Mouse (Mus musculus) bone marrow macrophage, adult 2 months (primary cell): ENCODE results near the gene Trim15.
"Not testable (repeated sequence)": the region's sequence is repeated elsewhere in the genome, so short reads cannot be mapped to it uniquely, and the experiment has no call there.

ENCODE experiments used
- CTCF ChIP-seq: IDR thresholded peaks from 2 replicates; pipeline ENCODE4 v1.5.1; 2012; ENCODE audit warnings: low read depth, mild to moderate bottlenecking, low read length, moderate library complexity
- POLR2A ChIP-seq: IDR thresholded peaks from 2 replicates; pipeline ENCODE4 v1.6.1; 2012; ENCODE audit warnings: mild to moderate bottlenecking, low read depth, low read length, borderline replicate concordance

DNA sequence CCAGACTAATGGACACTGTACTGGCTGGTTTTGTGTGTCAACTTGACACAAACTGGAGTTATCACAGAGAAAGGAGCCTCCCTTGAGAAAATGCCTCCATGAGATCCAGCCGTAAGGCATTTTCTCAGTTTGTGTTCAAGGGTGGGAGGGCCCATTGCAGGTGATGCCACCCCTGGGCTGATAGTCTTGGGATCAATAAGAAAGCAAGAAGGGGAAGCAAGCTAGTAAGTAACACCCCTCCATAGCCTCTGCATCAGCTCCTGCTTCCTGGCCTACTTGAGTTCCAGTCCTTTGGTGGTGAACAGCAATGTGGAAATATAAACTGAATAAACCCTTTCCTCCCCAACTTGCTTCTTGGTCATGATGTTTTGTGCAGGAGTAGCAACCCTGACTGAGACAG is 24.5 kb upstream of the Trim15 start:
- not testable (repeated sequence) for TF ChIP-seq CTCF, POLR2A
